Mouse (Mus musculus) mouse embryonic stem cell (cell line): ENCODE data around the gene Ercc8.

Source experiments
- in situ Hi-C, 2 experiments: fragments of 300-500 bp; cut with MboI; formaldehyde crosslinking; loops; 1 replicate in 1 of 2; 3 replicates in 1 of 2; pipeline ENCODE4 v1.14.3; 2019 to 2020; ENCODE audit warnings: low sequenced_read_pairs in 2 of 2, low pct_unique_long_range_greater_than_20kb in 1 of 2, mixed read lengths in 1 of 2; ENCODE audit not compliant: unreplicated experiment in 1 of 2

Ercc8 gene

GRCm38 (mm10) chr13:108208090-108208489, 49.6 kb downstream of the Ercc8 start:
- in situ Hi-C loops = no loop called here

- in situ Hi-C loops = no loop called here
These were observed 52.4 kb downstream of the Ercc8 start for GRCm38 (mm10) chr13:108210960-108211359.

- in situ Hi-C loops = no loop called here
These were observed 54.0 kb downstream of the Ercc8 start for GRCm38 (mm10) chr13:108212397-108213018.

- in situ Hi-C loops = no loop called here
These were observed 55.6 kb downstream of the Ercc8 start, which contains the start of gene Elovl7 for GRCm38 (mm10) chr13:108214081-108214484. TSS of gene Elovl7 (plus strand) at chr13:108214404.

- in situ Hi-C loops = no loop called here
These were observed 56.1 kb downstream of the Ercc8 start for GRCm38 (mm10) chr13:108214485-108215107.

- in situ Hi-C loops = no loop called here
These were observed 56.8 kb downstream of the Ercc8 start for GRCm38 (mm10) chr13:108215231-108215780.

GRCm38 (mm10) chr13:108219773-108220172, 61.2 kb downstream of the Ercc8 start:
- in situ Hi-C loops = no loop called here

GRCm38 (mm10) chr13:108229191-108229590, 70.7 kb downstream of the Ercc8 start:
- in situ Hi-C loops = no loop called here

GRCm38 (mm10) chr13:108229634-108230330, 71.3 kb downstream of the Ercc8 start:
- in situ Hi-C loops = no loop called here

GRCm38 (mm10) chr13:108240012-108240411, 81.5 kb downstream of the Ercc8 start:
- in situ Hi-C loops = no loop called here

GRCm38 (mm10) chr13:108241715-108242114, 83.2 kb downstream of the Ercc8 start:
- in situ Hi-C loops = no loop called here
